Comparison of ENCODE assay signal across 18 mouse cellular contexts in the genomic region with DNA sequence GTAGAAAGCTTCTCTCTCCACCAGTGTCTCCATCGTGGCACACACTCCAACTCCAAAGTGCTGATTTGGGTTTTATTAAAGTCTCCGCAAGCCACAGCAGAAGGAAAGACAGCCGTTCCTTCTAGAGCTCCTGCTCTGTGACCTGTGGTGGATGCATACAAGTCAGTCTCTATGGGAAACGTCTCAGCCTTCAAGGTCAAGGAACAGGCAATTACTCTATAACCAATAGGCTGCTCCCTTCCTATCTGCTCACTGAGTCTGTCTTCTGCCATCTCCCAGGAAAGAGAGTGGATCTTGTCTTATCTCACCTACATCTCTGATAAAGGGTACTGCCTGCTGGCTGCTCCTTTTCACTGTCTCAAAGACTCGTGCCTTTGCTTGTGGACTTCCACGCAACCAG.
DNase-seq lines count a peak whose midpoint lies in the region; ATAC-seq and TF ChIP-seq lines count a peak whose summit lies in the region.
"Had no signal": no experiment of that assay in that cellular context is flagged by ENCODE, and none has a peak within 500 bp of the region (broad histone marks: within the 10 kb centered on the region; RNA-seq: fewer than 3 reads in every experiment).

No protein-coding gene starts in this region.

- H3K36me3 ChIP-seq in forebrain, embryonic 10.5 days (replicated peaks), result no peaks in the 10 kb centered on the region
- no peaks in the 10 kb centered on the region for H3K36me3 ChIP-seq in forebrain, postnatal 0 days (ENCODE audit: insufficient read depth)
- no peaks in the 10 kb centered on the region for H3K36me3 ChIP-seq in forebrain, embryonic 13.5 days (ENCODE audit: poor library complexity, severe bottlenecking)
- H3K36me3 ChIP-seq in forebrain, embryonic 12.5 days (replicated peaks), result no peaks in the 10 kb centered on the region
- H3K36me3 ChIP-seq in intestine, embryonic 15.5 days, result no peaks in the 10 kb centered on the region
- no peaks in the 10 kb centered on the region for H3K36me3 ChIP-seq in intestine, postnatal 0 days (ENCODE audit: control insufficient read depth, insufficient read depth)
- no peaks in the 10 kb centered on the region for H3K36me3 ChIP-seq in intestine, embryonic 16.5 days (ENCODE audit: control insufficient read depth, insufficient read depth, low read length)
- H3K36me3 ChIP-seq: G1E had no signal

- WGBS in forebrain, embryonic 10.5 days, result 84% methylated on average over 6 of the region's 6 CpGs
- WGBS in forebrain, postnatal 0 days, result 46% methylated on average over 6 of the region's 6 CpGs
- WGBS in forebrain, embryonic 13.5 days, result 64% methylated on average over 6 of the region's 6 CpGs
- WGBS in forebrain, embryonic 12.5 days, result 80% methylated on average over 6 of the region's 6 CpGs
- 54% methylated on average over 6 of the region's 6 CpGs for WGBS in intestine, embryonic 15.5 days
- 41% methylated on average over 6 of the region's 6 CpGs for WGBS in intestine, postnatal 0 days
- 48% methylated on average over 6 of the region's 6 CpGs for WGBS in intestine, embryonic 16.5 days

- H3K4me1 ChIP-seq in forebrain, embryonic 10.5 days, result peaks cover 17% of the 10 kb centered on the region
- H3K4me1 ChIP-seq in forebrain, postnatal 0 days (ENCODE audit: insufficient read depth), result no peaks in the 10 kb centered on the region
- peaks cover 10% of the 10 kb centered on the region; the same call in 1 of the 2 replicates for H3K4me1 ChIP-seq in forebrain, embryonic 13.5 days
- H3K4me1 ChIP-seq in forebrain, embryonic 12.5 days, result peaks cover 5% of the 10 kb centered on the region; the same call in 1 of the 2 replicates
- no peaks in the 10 kb centered on the region for H3K4me1 ChIP-seq in intestine, embryonic 15.5 days (replicated peaks)
- no peaks in the 10 kb centered on the region; the same call in 1 of the 2 replicates for H3K4me1 ChIP-seq in intestine, postnatal 0 days (replicated peaks; ENCODE audit: control insufficient read depth, insufficient read depth, low read length)
- no peaks in the 10 kb centered on the region for H3K4me1 ChIP-seq in intestine, embryonic 16.5 days (ENCODE audit: control insufficient read depth, insufficient read depth, low read length)

- DNase-seq in forebrain, embryonic 10.5 days (ENCODE audit: extremely low spot score, low spot score), result no peak
- DNase-seq in forebrain, postnatal 0 days, result no peak
- no peak for DNase-seq in lung, postnatal 14 days
- DNase-seq: adrenal gland, adult 8-10 months; adrenal gland, postnatal 10 days; adrenal gland, postnatal 25 days; B cell, adult 2 months; cerebellum, adult 11 months; cerebellum, adult 11-12 months had no signal

- H3K4me2 ChIP-seq in forebrain, postnatal 0 days (ENCODE audit: low read depth), result no peak overlapping the region
- no peak overlapping the region for H3K4me2 ChIP-seq in forebrain, embryonic 13.5 days
- no peak overlapping the region for H3K4me2 ChIP-seq in forebrain, embryonic 12.5 days
- H3K4me2 ChIP-seq in intestine, embryonic 15.5 days (replicated peaks), result no peak overlapping the region
- no peak overlapping the region for H3K4me2 ChIP-seq in intestine, postnatal 0 days (replicated peaks; ENCODE audit: low read depth)
- H3K4me2 ChIP-seq in intestine, embryonic 16.5 days (ENCODE audit: low read depth, low read length), result no peak overlapping the region

- H3K27ac ChIP-seq in forebrain, embryonic 10.5 days, result 0 out of 2 replicates have a peak overlapping the region, but pooled peaks have one; percentile 7
- H3K27ac ChIP-seq in forebrain, postnatal 0 days (ENCODE audit: low read depth, low read length), result no peak overlapping the region
- H3K27ac ChIP-seq in forebrain, embryonic 13.5 days, result no peak overlapping the region
- no peak overlapping the region for H3K27ac ChIP-seq in forebrain, embryonic 12.5 days
- H3K27ac ChIP-seq in intestine, embryonic 15.5 days, result no peak overlapping the region
- no peak overlapping the region for H3K27ac ChIP-seq in intestine, postnatal 0 days (ENCODE audit: low read depth, low read length)
- H3K27ac ChIP-seq in intestine, embryonic 16.5 days (ENCODE audit: low read length), result no peak overlapping the region

- no peak overlapping the region for H3K4me3 ChIP-seq in forebrain, embryonic 10.5 days
- H3K4me3 ChIP-seq in forebrain, postnatal 0 days (ENCODE audit: low read depth, low read length), result no peak overlapping the region
- no peak overlapping the region for H3K4me3 ChIP-seq in forebrain, embryonic 13.5 days
- H3K4me3 ChIP-seq in forebrain, embryonic 12.5 days (replicated peaks), result no peak overlapping the region
- no peak overlapping the region for H3K4me3 ChIP-seq in intestine, embryonic 15.5 days (replicated peaks)
- no peak overlapping the region for H3K4me3 ChIP-seq in intestine, postnatal 0 days (ENCODE audit: low read depth, low read length)
- no peak overlapping the region for H3K4me3 ChIP-seq in intestine, embryonic 16.5 days (ENCODE audit: low read length)

- no peak overlapping the region for H3K9ac ChIP-seq in forebrain, postnatal 0 days
- no peak overlapping the region for H3K9ac ChIP-seq in forebrain, embryonic 13.5 days
- H3K9ac ChIP-seq in forebrain, embryonic 12.5 days, result no peak overlapping the region
- no peak overlapping the region for H3K9ac ChIP-seq in intestine, embryonic 15.5 days
- H3K9ac ChIP-seq in intestine, postnatal 0 days (ENCODE audit: low read depth, low read length), result no peak overlapping the region
- no peak overlapping the region for H3K9ac ChIP-seq in intestine, embryonic 16.5 days (ENCODE audit: low read depth, low read length)

- no peaks in the 10 kb centered on the region for H3K9me3 ChIP-seq in forebrain, embryonic 10.5 days
- no peaks in the 10 kb centered on the region for H3K9me3 ChIP-seq in forebrain, postnatal 0 days (ENCODE audit: low read length)
- no peaks in the 10 kb centered on the region for H3K9me3 ChIP-seq in forebrain, embryonic 13.5 days (replicated peaks)
- no peaks in the 10 kb centered on the region for H3K9me3 ChIP-seq in forebrain, embryonic 12.5 days
- H3K9me3 ChIP-seq in intestine, embryonic 15.5 days, result no peaks in the 10 kb centered on the region
- no peaks in the 10 kb centered on the region for H3K9me3 ChIP-seq in intestine, postnatal 0 days (ENCODE audit: control insufficient read depth)
- no peaks in the 10 kb centered on the region for H3K9me3 ChIP-seq in intestine, embryonic 16.5 days (ENCODE audit: control insufficient read depth, low read length)

- no peak for ATAC-seq in forebrain, postnatal 0 days
- 0 out of 2 replicates have a peak, but pooled peaks have one; percentile 13 for ATAC-seq in forebrain, embryonic 13.5 days
- no peak for ATAC-seq in forebrain, embryonic 12.5 days (ENCODE audit: low FRiP score)
- peak; percentile 78 for ATAC-seq in intestine, embryonic 15.5 days
- ATAC-seq in intestine, postnatal 0 days, result no peak
- peak; percentile 81 for ATAC-seq in intestine, embryonic 16.5 days
- ATAC-seq: activated CD4-positive, CD25-positive, alpha-beta regulatory T cell, adult 4 months; CD4-positive, CD25-positive, alpha-beta regulatory T cell, adult 4 months; Patski had no signal

- H3K27me3 ChIP-seq in forebrain, embryonic 10.5 days (ENCODE audit: poor library complexity, severe bottlenecking), result peaks cover 6% of the 10 kb centered on the region
- H3K27me3 ChIP-seq in forebrain, postnatal 0 days (ENCODE audit: insufficient read depth, low read length), result peaks cover 4% of the 10 kb centered on the region; the same call in 1 of the 2 replicates
- H3K27me3 ChIP-seq in forebrain, embryonic 13.5 days, result no peaks in the 10 kb centered on the region
- H3K27me3 ChIP-seq in forebrain, embryonic 12.5 days, result no peaks in the 10 kb centered on the region
- no peaks in the 10 kb centered on the region for H3K27me3 ChIP-seq in intestine, embryonic 15.5 days (replicated peaks)
- H3K27me3 ChIP-seq in intestine, postnatal 0 days (replicated peaks; ENCODE audit: control insufficient read depth, insufficient read depth, low read length), result no peaks in the 10 kb centered on the region
- H3K27me3 ChIP-seq in intestine, embryonic 16.5 days (replicated peaks; ENCODE audit: control insufficient read depth, insufficient read depth, low read length), result no peaks in the 10 kb centered on the region

- TF ChIP-seq CTCF in forebrain, postnatal 0 days (IDR thresholded peaks at IDR 0.05; ENCODE audit: low read depth), result no peak
- no peak for TF ChIP-seq CTCF in intestine, postnatal 0 days (IDR thresholded peaks at IDR 0.05; ENCODE audit: low read depth)

Comparison
In these comparisons a context has a peak if more than half of its experiments do, and no peak if none do; other contexts are left out.
1. ATAC-seq: peak in forebrain, embryonic 13.5 days (single experiment), intestine, embryonic 15.5 days (single experiment) and intestine, embryonic 16.5 days (single experiment); none in forebrain, postnatal 0 days (single experiment), forebrain, embryonic 12.5 days (single experiment) and intestine, postnatal 0 days (single experiment).